Mouse (Mus musculus) hindbrain, embryonic 16.5 days (tissue): ENCODE results near the gene Timp3. TPM values are rescaled to one million over a fixed set of nuclear protein-coding genes. Genes with fewer than 3 reads are reported as not detected.

ENCODE experiments used
- ATAC-seq: fragments of 200-750 bp; cut with Nextera tagmentation; 2 replicates; pipeline ENCODE4 v1.8.0; 2017; ENCODE audit warnings: moderate TSS enrichment, moderate library complexity
- H3K27ac ChIP-seq: fragments of 300-500 bp; sonication (generic); 2 replicates; pipeline ENCODE4 v1.5.1; 2014; ENCODE audit warnings: low read depth, mild to moderate bottlenecking, control low read depth, low read length, moderate library complexity
- H3K27me3 ChIP-seq: fragments of 300-500 bp; sonication (generic); replicated peaks from 2 replicates; pipeline ENCODE4 v1.6.1; 2014; ENCODE audit warnings: low read length; ENCODE audit not compliant: control insufficient read depth, insufficient read depth
- H3K36me3 ChIP-seq: fragments of 300-500 bp; sonication (generic); 2 replicates; pipeline ENCODE4 v1.6.1; 2014; ENCODE audit warnings: mild to moderate bottlenecking, low read length, moderate library complexity, mixed read lengths; ENCODE audit not compliant: control insufficient read depth, insufficient read depth
- H3K4me1 ChIP-seq: fragments of 300-500 bp; sonication (generic); 2 replicates; pipeline ENCODE4 v1.6.1; 2014; ENCODE audit warnings: low read depth, low read length; ENCODE audit not compliant: control insufficient read depth, insufficient read depth
- H3K4me2 ChIP-seq: fragments of 300-500 bp; sonication (generic); 2 replicates; pipeline ENCODE4 v1.6.1; 2014; ENCODE audit warnings: mild to moderate bottlenecking, low read length, control low read depth, moderate library complexity
- H3K4me3 ChIP-seq: fragments of 300-500 bp; sonication (generic); 2 replicates; pipeline ENCODE4 v1.5.1; 2014; ENCODE audit warnings: mild to moderate bottlenecking, low read length, control low read depth, moderate library complexity
- H3K9ac ChIP-seq: fragments of 300-500 bp; sonication (generic); 2 replicates; pipeline ENCODE4 v1.6.1; 2014; ENCODE audit warnings: low read depth, mild to moderate bottlenecking, control low read depth, low read length, moderate library complexity
- H3K9me3 ChIP-seq: fragments of 300-500 bp; sonication (generic); 2 replicates; pipeline ENCODE4 v1.6.1; 2014; ENCODE audit warnings: mild to moderate bottlenecking, low read length, moderate library complexity; ENCODE audit not compliant: control insufficient read depth
- WGBS: fragments of 180-500 bp; shearing (Covaris S2); extraction: QIAGEN DNeasy Blood & Tissue Kit; methylation state at CpG from one replicate; pipeline ENCODE4 v1.1.7; 2014; 5-methylcytosine and 5-hydroxymethylcytosine counted together
- polyA plus RNA-seq: library from polyadenylated mRNA; unstranded; fragments of >200 nt; fragmentation: Nextera tagmentation; extraction: Ambion mirVana; gene quantifications from 2 replicates; pipeline ENCODE4 v1.2.1, GENCODE M21; 2015

Timp3 gene
- polyA plus RNA-seq: 56.1 and 58.9 TPM in 2 replicates

DNA sequence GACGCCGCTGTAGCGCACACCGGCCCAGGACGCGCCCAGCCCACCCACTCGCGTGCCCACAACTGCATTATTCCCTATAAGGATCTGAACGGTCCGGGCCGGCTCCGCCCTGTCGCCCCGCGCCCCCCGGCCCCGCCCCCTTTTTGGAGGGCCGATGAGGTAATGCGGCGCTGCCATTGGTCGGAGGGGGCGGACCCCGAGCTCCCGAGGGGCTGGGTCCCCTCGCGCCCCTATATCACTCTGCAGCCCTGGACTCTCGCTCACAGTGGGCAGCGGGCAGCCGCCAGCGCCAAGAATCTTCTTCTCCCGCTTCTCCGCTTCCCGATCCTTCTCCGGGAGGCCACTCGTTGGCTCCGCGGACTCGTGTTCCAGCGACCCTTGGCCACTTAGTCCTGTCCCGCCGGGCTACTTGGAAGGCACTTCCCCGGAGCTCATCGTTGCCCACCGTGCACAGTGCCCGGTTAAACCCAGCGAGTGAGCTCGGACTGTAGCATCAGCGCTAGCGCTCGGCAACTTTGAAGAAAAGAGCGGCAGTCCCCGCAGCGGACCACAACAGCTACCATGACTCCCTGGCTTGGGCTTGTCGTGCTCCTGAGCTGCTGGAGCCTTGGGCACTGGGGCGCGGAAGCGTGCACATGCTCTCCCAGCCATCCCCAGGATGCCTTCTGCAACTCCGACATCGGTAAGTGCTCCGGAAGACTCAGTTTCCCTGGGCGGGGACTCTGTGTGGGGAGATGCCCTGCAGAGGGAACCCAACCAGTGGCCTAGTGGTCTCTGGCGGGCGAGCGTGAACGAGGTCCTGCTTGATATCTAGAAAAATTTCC lies at the start of gene Timp3:
Timp3 (plus strand) TSS at position 80 of the 824 bp plus-strand sequence.
- no peaks in the 10 kb centered on the region for H3K36me3 ChIP-seq
- H3K27ac ChIP-seq: peak within 1 kb of the TSS; percentile 67
- H3K4me2 ChIP-seq: peak within 1 kb of the TSS; percentile 95
- ATAC-seq: peak; percentile 89
- no peaks in the 10 kb centered on the region for H3K27me3 ChIP-seq
- WGBS: under 1% methylated on average over 65 of the region's 65 CpGs
- H3K9me3 ChIP-seq: no peaks in the 10 kb centered on the region
- H3K4me1 ChIP-seq: peaks cover 28% of the 10 kb centered on the region
- peak within 1 kb of the TSS; percentile 60 for H3K4me3 ChIP-seq
- peak within 1 kb of the TSS; percentile 75 for H3K9ac ChIP-seq

DNA sequence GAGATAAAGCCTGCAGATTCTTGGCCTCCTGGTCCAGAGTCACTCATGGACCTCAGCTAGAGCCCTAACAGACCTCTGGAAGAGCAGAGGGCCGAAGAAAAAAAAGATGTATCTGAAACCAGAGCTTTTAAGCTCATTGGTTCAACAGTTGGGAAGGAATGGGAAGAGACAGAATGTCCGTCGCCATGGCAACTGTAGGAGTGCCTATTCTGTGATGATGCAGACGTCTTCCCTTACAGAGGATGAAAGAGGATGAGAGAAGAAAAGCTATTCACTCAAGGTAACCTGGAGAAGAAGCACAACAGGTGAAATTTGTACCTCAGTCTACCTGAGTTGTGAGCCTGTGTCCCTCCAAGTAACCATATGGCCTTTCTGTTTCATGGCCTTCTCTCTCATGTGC lies 44.0 kb upstream of the Timp3 start:
- WGBS: 51% methylated on average over 4 of the region's 4 CpGs
- peak; percentile 72; the same call in 1 of the 2 replicates for ATAC-seq
- H3K27ac ChIP-seq: no peak overlapping the region

DNA sequence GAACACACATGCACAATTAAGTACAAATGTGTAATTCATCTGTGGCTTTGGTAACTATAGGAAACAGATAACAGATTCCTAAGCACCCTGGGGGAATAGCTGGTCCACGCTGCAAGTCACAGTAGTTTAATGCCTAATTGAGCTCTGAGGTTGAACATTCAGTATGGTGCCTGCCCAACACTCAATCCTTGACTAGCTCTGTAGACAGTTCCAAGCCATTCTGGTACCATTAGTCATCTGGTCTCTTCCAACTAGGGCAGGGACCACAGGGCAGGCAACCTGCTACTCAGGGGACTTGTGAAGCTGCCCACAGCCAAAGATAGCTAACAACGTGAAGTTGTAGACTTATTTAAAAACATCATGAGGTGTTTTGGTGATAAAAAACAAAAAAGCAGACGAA lies 43.1 kb upstream of the Timp3 start:
- WGBS: 75% methylated on average over 3 of the region's 3 CpGs
- Histone ChIP-seq H3K4me1 (no peaks in the 10 kb centered on the region), H3K9me3 (peaks cover 4% of the 10 kb centered on the region; the same call in 1 of the 2 replicates), H3K9ac (no peak overlapping the region), H3K27ac (no peak overlapping the region), H3K27me3 (no peaks in the 10 kb centered on the region), H3K4me2 (no peak overlapping the region), H3K4me3 (no peak overlapping the region), H3K36me3 (no peaks in the 10 kb centered on the region)
- ATAC-seq: no peak

More for the DNA sequence above, 44.0 kb upstream of the Timp3 start:
- Histone ChIP-seq H3K27me3 (no peaks in the 10 kb centered on the region), H3K4me1 (no peaks in the 10 kb centered on the region), H3K9me3 (peaks cover 4% of the 10 kb centered on the region; the same call in 1 of the 2 replicates), H3K36me3 (no peaks in the 10 kb centered on the region), H3K9ac (no peak overlapping the region), H3K4me3 (no peak overlapping the region), H3K4me2 (no peak overlapping the region)

DNA sequence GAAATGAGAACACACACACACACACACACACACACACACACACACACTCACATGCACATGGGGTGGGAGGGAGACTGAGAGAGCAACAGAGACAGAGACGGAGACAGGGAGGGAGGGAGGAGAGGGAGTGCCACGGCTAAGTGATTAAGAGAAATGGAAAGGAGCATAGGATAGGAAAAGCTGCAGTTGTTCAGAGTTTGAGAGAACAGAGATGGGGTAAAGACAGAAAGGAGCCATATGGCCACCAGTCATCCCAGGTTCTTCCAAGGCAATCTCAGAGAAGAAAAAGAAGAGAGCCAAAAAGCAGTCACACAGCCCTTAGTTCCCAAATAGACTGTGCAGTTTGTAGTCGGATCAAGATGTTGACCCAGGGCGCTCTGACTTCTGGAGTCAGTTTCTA lies 42.1 kb upstream of the Timp3 start:
- no peak overlapping the region for H3K27ac ChIP-seq
- H3K9ac ChIP-seq: no peak overlapping the region
- no peak overlapping the region for H3K4me3 ChIP-seq
- no peaks in the 10 kb centered on the region for H3K4me1 ChIP-seq
- no peaks in the 10 kb centered on the region for H3K27me3 ChIP-seq
- WGBS: 86% methylated on average over 4 of the region's 4 CpGs
- no peaks in the 10 kb centered on the region for H3K36me3 ChIP-seq
- peaks cover 4% of the 10 kb centered on the region; the same call in 1 of the 2 replicates for H3K9me3 ChIP-seq
- H3K4me2 ChIP-seq: no peak overlapping the region
- ATAC-seq: no peak

DNA sequence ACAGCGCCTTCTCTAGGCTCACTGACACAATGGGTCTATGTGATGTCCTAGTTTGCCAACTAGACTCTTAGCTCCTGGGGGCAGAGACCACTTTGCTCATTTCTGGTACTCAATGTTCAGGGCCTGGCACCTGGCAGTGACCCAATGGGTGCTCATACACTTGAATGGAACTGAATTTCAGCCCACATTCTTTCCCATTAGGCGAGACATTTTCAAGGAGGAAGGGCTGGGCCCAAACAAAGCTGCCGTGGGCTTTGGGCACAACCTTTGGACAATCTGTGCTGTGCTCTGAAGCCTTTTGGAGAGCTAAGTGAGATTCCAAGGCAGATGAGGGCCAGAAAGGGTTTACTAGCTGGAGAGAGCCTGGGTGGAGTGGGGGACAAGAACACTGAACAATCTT lies 41.2 kb upstream of the Timp3 start:
- Histone ChIP-seq H3K9ac (no peak overlapping the region), H3K4me2 (no peak overlapping the region), H3K9me3 (peaks cover 4% of the 10 kb centered on the region; the same call in 1 of the 2 replicates), H3K27ac (no peak overlapping the region), H3K4me1 (no peaks in the 10 kb centered on the region), H3K36me3 (no peaks in the 10 kb centered on the region), H3K4me3 (no peak overlapping the region), H3K27me3 (no peaks in the 10 kb centered on the region)
- ATAC-seq: no peak
- WGBS: 76% methylated on average over 3 of the region's 3 CpGs

DNA sequence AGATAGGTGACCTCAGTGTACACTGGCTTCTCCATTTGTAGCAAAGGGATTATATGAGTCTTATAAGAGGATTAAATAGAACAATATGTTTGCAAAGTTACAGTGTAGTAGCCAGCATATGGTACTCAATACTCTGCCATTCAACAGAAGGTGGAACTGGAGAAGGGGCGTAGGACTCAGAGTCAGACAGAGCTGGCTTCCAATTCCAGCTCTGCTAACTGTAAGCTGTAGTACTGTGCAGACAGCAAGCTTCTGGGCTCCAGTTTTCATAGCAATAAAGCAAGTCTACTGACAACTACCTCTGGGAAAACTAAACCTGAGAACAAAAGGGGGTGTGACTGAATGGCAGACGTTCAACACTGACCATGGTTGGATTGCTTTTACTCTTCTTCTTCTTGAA lies 38.4 kb upstream of the Timp3 start:
- ATAC-seq: no peak
- Histone ChIP-seq H3K36me3 (no peaks in the 10 kb centered on the region), H3K9me3 (peaks cover 4% of the 10 kb centered on the region; the same call in 1 of the 2 replicates), H3K27ac (no peak overlapping the region), H3K27me3 (no peaks in the 10 kb centered on the region), H3K4me2 (no peak overlapping the region), H3K4me3 (no peak overlapping the region), H3K4me1 (no peaks in the 10 kb centered on the region), H3K9ac (no peak overlapping the region)
- 81% methylated on average over 2 of the region's 2 CpGs for WGBS

DNA sequence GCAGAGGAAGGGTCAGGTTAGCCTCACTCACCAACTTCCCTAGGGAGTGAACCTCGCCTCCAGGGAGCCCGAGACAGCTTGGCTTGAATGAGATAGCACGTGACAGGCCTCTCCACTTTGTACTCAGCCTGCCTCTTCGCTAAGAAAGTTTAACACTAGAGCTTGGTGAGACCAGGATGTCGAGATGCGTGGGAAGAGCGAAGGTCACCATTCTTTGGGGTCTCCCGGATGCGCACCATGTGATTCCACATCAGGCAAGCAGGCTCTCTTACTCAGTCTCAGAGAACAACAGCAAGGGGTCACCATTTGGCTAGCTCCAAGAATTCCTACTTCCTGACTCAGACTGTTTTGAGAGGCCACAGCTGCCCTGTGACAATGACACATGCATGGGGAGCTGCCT lies 35.6 kb upstream of the Timp3 start:
- no peak overlapping the region for H3K4me3 ChIP-seq
- no peaks in the 10 kb centered on the region for H3K36me3 ChIP-seq
- H3K4me2 ChIP-seq: no peak overlapping the region
- no peak for ATAC-seq
- no peak overlapping the region for H3K27ac ChIP-seq
- H3K9me3 ChIP-seq: peaks cover 4% of the 10 kb centered on the region; the same call in 1 of the 2 replicates
- no peak overlapping the region for H3K9ac ChIP-seq
- H3K27me3 ChIP-seq: no peaks in the 10 kb centered on the region
- no peaks in the 10 kb centered on the region for H3K4me1 ChIP-seq
- 85% methylated on average over 9 of the region's 9 CpGs for WGBS

DNA sequence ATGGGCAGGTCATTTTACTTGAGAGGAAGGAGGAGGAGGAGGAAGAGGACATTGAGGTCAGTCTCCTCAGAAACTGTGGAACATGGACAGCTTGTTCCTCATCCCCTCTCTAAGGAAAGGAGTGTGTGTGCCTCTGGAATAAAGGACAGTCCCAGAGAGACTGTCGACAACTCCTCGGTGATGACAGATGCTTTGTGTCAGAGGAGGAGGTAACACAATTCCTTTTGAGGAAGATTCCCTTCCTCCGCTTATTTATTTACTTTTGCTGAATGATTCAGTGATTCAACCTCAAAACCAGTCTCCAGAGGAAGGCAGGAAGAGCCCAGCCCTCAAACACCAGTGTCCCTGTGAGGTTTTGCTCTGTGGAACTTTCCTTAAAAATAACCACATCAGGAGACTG lies 29.9 kb upstream of the Timp3 start:
- Histone ChIP-seq H3K4me1 (no peaks in the 10 kb centered on the region), H3K27me3 (no peaks in the 10 kb centered on the region), H3K27ac (no peak overlapping the region), H3K4me3 (no peak overlapping the region), H3K9ac (no peak overlapping the region), H3K36me3 (no peaks in the 10 kb centered on the region), H3K4me2 (no peak overlapping the region), H3K9me3 (no peaks in the 10 kb centered on the region)
- WGBS: 71% methylated on average over 3 of the region's 3 CpGs
- ATAC-seq: no peak

DNA sequence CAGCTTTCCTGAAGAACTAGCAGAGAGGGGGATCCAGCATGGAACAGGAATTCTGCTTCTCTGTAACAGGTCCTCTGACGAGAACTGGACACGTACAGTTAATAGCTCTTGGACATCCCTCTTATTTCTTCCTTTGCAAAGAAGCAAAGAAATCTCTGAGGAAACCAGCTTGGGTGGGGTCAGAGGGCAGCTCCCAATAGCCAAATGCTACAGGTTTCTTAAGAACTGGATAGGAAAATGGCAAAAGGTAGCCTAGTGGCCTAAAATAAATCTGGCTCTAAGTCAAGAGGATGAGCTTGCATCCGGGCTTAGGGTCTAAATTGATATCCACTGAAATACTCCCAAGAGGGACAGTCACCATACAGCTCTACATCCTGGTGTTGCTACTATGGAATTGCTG lies 27.3 kb upstream of the Timp3 start:
- 85% methylated on average over 3 of the region's 3 CpGs for WGBS
- Histone ChIP-seq H3K36me3 (no peaks in the 10 kb centered on the region), H3K4me1 (no peaks in the 10 kb centered on the region)

More for the DNA sequence above, 27.3 kb upstream of the Timp3 start:
- Histone ChIP-seq H3K4me2 (no peak overlapping the region), H3K27ac (no peak overlapping the region), H3K9me3 (no peaks in the 10 kb centered on the region), H3K4me3 (no peak overlapping the region), H3K27me3 (no peaks in the 10 kb centered on the region), H3K9ac (no peak overlapping the region)
- no peak for ATAC-seq
